ENCODE assay signal across 21 mouse cellular contexts in the genomic region with DNA sequence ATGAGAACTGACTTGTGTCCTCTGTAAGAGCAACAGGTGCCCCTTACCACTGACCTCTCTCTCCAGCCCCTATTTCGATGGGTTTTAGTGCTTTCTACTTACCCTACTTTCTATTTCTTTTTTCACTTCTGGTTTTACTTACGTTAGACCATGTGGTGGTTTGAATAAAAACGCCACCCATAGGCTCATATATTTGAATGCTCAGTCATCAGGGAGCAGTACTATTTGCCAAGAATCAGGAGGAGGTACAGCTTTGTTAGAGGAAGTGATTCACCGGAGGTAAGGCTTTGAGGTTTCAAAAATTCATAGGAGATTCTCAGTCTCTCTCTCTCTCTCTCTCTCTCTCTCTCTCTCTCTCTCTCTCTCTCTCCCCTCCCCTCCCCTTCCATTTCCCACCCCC. TPM values are rescaled to one million over a fixed set of nuclear protein-coding genes. Genes with fewer than 3 reads are reported as not detected.
DNase-seq lines count a peak whose midpoint lies in the region; ATAC-seq lines count a peak whose summit lies in the region.
"Had no signal": no experiment of that assay in that cellular context is flagged by ENCODE, and none has a peak within 500 bp of the region (broad histone marks: within the 10 kb centered on the region; RNA-seq: fewer than 3 reads in every experiment).

No protein-coding gene starts in this region.

- 0 out of 2 replicates have a peak, but pooled peaks have one; percentile 31 for ATAC-seq in monocyte, adult 5-6 weeks (replicated peaks; ENCODE audit: insufficient number of reproducible peaks, low FRiP score, low TSS enrichment, poor library complexity, severe bottlenecking)
- ATAC-seq: forebrain, embryonic 15.5 days; hindbrain, embryonic 16.5 days; intestine, embryonic 15.5 days; Patski had no signal

- intact Hi-C loops in left cerebral cortex, postnatal 4 days (cut with DNase I): no loop called here

- DNase-seq in 3134 (ENCODE audit: extremely low read depth, insufficient read length, low spot score) (peak; percentile 9), A20 (ENCODE audit: low read depth, low spot score) (peak; percentile 66)
- DNase-seq in frontal cortex, adult 2 months (ENCODE audit: extremely low spot score in 1 of 2, low spot score in 1 of 2): no peak
- no peak for DNase-seq in left cerebral cortex, postnatal 4 days
- DNase-seq in thymus, postnatal 14 days: no peak
- DNase-seq: adrenal gland, adult 8-10 months; adrenal gland, postnatal 25 days; cerebellum, adult 11-12 months; cerebellum, adult 8-10 months; cerebellum, postnatal 10 days; cerebellum, postnatal 36 days; embryo, embryonic 11 days; gastrocnemius, postnatal 10 days; heart, adult 18-20 months; heart, postnatal 10 days; heart, postnatal 36 days had no signal

RNA-seq across cellular contexts. Expression of gene Fundc1, which starts 34.4 kb away (rescaled TPM):
- 28.7 to 39.1 TPM (median 37.4 TPM) in 3 replicates for total RNA-seq in monocyte, adult 5-6 weeks (2017)
- 42.6 and 42.7 TPM in 2 replicates for polyA plus RNA-seq in frontal cortex, adult 2 months (2012; rRNA removed)
- 10 to 100 TPM; 24.7 to 25.7 TPM for total RNA-seq in left cerebral cortex, postnatal 4 days (2021)

Comparison
In these comparisons a context has a peak if more than half of its experiments do, and no peak if none do; other contexts are left out.
1. DNase-seq: peak in 3134 (single experiment) and A20 (single experiment); none in frontal cortex, adult 2 months (0 of 2), left cerebral cortex, postnatal 4 days (single experiment) and thymus, postnatal 14 days (single experiment).